Mouse (Mus musculus): ENCODE measurements around the gene Bzw2. TPM values are rescaled to one million over a fixed set of nuclear protein-coding genes. Genes with fewer than 3 reads are reported as not detected.
"Not testable (repeated sequence)": the region's sequence is repeated elsewhere in the genome, so short reads cannot be mapped to it uniquely, and the experiment has no call there.

Bzw2 gene
- 25.0 and 35.3 TPM in 2 replicates for polyA plus RNA-seq (2012; ENCODE audit: insufficient read depth, insufficient read length, missing spikeins)

- Histone ChIP-seq H3K4me3 (ENCODE audit: insufficient read depth, low read depth, low read length) (peak within 1 kb of the TSS; percentile 86), H3K4me1 (ENCODE audit: control insufficient read depth, insufficient read depth, insufficient read length, low read length) (peaks cover 5% of the 10 kb centered on the region; the same call in 1 of the 2 replicates), H3K27ac (replicated peaks; ENCODE audit: low read depth, low read length) (peak within 1 kb of the TSS; percentile 87)
These were observed at the start of gene Bzw2 for GRCm38 (mm10) chr12:36157638-36158308. Bzw2 (minus strand) TSS chr12:36158080.

GRCm38 (mm10) chr12:36207072-36207799 lies 49.4 kb upstream of the Bzw2 start:
- 0 out of 2 replicates have a peak, but pooled peaks cover 3% of the 10 kb centered on the region for H3K4me1 ChIP-seq (ENCODE audit: control insufficient read depth, insufficient read depth, insufficient read length, low read length)
- peak overlapping the region; percentile 19 for H3K4me3 ChIP-seq (ENCODE audit: insufficient read depth, low read depth, low read length)
- H3K27ac ChIP-seq (replicated peaks; ENCODE audit: low read depth, low read length) = 0 out of 2 replicates have a peak overlapping the region, but pooled peaks have one; percentile 10

- not testable (repeated sequence) for H3K4me1 ChIP-seq (ENCODE audit: control insufficient read depth, insufficient read depth, insufficient read length, low read length); H3K27ac ChIP-seq (replicated peaks; ENCODE audit: low read depth, low read length); H3K4me3 ChIP-seq (ENCODE audit: insufficient read depth, low read depth, low read length)
These were observed 47.8 kb upstream of the Bzw2 start for GRCm38 (mm10) chr12:36205579-36206119.

GRCm38 (mm10) chr12:36194976-36195375 lies 37.1 kb upstream of the Bzw2 start:
- H3K27ac ChIP-seq (replicated peaks; ENCODE audit: low read depth, low read length) = peak overlapping the region; percentile 45
- H3K4me1 ChIP-seq (ENCODE audit: control insufficient read depth, insufficient read depth, insufficient read length, low read length) = no peaks in the 10 kb centered on the region
- H3K4me3 ChIP-seq (ENCODE audit: insufficient read depth, low read depth, low read length) = no peak overlapping the region

- no peak overlapping the region for H3K4me3 ChIP-seq (ENCODE audit: insufficient read depth, low read depth, low read length)
- peaks cover 4% of the 10 kb centered on the region for H3K4me1 ChIP-seq (ENCODE audit: control insufficient read depth, insufficient read depth, insufficient read length, low read length)
- no peak overlapping the region for H3K27ac ChIP-seq (replicated peaks; ENCODE audit: low read depth, low read length)
These were observed 32.5 kb upstream of the Bzw2 start for GRCm38 (mm10) chr12:36190343-36190742.

- no peak overlapping the region for H3K27ac ChIP-seq (replicated peaks; ENCODE audit: low read depth, low read length)
- no peak overlapping the region for H3K4me3 ChIP-seq (ENCODE audit: insufficient read depth, low read depth, low read length)
These were observed 31.7 kb upstream of the Bzw2 start for GRCm38 (mm10) chr12:36189610-36190009.

GRCm38 (mm10) chr12:36187081-36187480 lies 29.2 kb upstream of the Bzw2 start:
- Histone ChIP-seq H3K4me3 (ENCODE audit: insufficient read depth, low read depth, low read length) (no peak overlapping the region), H3K27ac (replicated peaks; ENCODE audit: low read depth, low read length) (no peak overlapping the region), H3K4me1 (ENCODE audit: control insufficient read depth, insufficient read depth, insufficient read length, low read length) (peaks cover 6% of the 10 kb centered on the region)

More at GRCm38 (mm10) chr12:36189610-36190009, 31.7 kb upstream of the Bzw2 start:
- peaks cover 4% of the 10 kb centered on the region for H3K4me1 ChIP-seq (ENCODE audit: control insufficient read depth, insufficient read depth, insufficient read length, low read length)

- peaks cover 13% of the 10 kb centered on the region for H3K4me1 ChIP-seq (ENCODE audit: control insufficient read depth, insufficient read depth, insufficient read length, low read length)
- no peak overlapping the region for H3K4me3 ChIP-seq (ENCODE audit: insufficient read depth, low read depth, low read length)
- peak overlapping the region; percentile 69 for H3K27ac ChIP-seq (replicated peaks; ENCODE audit: low read depth, low read length)
These were observed 24.7 kb upstream of the Bzw2 start for GRCm38 (mm10) chr12:36182570-36182969.

- no peak overlapping the region for H3K27ac ChIP-seq (replicated peaks; ENCODE audit: low read depth, low read length)
These were observed 19.3 kb upstream of the Bzw2 start for GRCm38 (mm10) chr12:36177227-36177626.

GRCm38 (mm10) chr12:36165299-36165698 lies 7.4 kb upstream of the Bzw2 start:
- no peak overlapping the region for H3K27ac ChIP-seq (replicated peaks; ENCODE audit: low read depth, low read length)
- H3K4me1 ChIP-seq (ENCODE audit: control insufficient read depth, insufficient read depth, insufficient read length, low read length) = 0 out of 2 replicates have a peak, but pooled peaks cover 5% of the 10 kb centered on the region
- no peak overlapping the region for H3K4me3 ChIP-seq (ENCODE audit: insufficient read depth, low read depth, low read length)

More at GRCm38 (mm10) chr12:36177227-36177626, 19.3 kb upstream of the Bzw2 start:
- peaks cover 6% of the 10 kb centered on the region; the same call in 1 of the 2 replicates for H3K4me1 ChIP-seq (ENCODE audit: control insufficient read depth, insufficient read depth, insufficient read length, low read length)
- H3K4me3 ChIP-seq (ENCODE audit: insufficient read depth, low read depth, low read length) = no peak overlapping the region

- no peak overlapping the region for H3K27ac ChIP-seq (replicated peaks; ENCODE audit: low read depth, low read length)
These were observed 6.4 kb upstream of the Bzw2 start for GRCm38 (mm10) chr12:36164126-36164791.

GRCm38 (mm10) chr12:36157304-36157637 lies 609 bp downstream of the Bzw2 start:
- Histone ChIP-seq H3K4me3 (ENCODE audit: insufficient read depth, low read depth, low read length) (peak overlapping the region; percentile 86), H3K4me1 (ENCODE audit: control insufficient read depth, insufficient read depth, insufficient read length, low read length) (peaks cover 5% of the 10 kb centered on the region; the same call in 1 of the 2 replicates), H3K27ac (replicated peaks; ENCODE audit: low read depth, low read length) (peak overlapping the region; percentile 87)

More at GRCm38 (mm10) chr12:36164126-36164791, 6.4 kb upstream of the Bzw2 start:
- 0 out of 2 replicates have a peak, but pooled peaks cover 5% of the 10 kb centered on the region for H3K4me1 ChIP-seq (ENCODE audit: control insufficient read depth, insufficient read depth, insufficient read length, low read length)
- no peak overlapping the region for H3K4me3 ChIP-seq (ENCODE audit: insufficient read depth, low read depth, low read length)

GRCm38 (mm10) chr12:36156637-36157303 lies 1.1 kb downstream of the Bzw2 start, which contains the start of gene Ankmy2:
Ankmy2 (plus strand) TSS chr12:36157114.
- Histone ChIP-seq H3K4me3 (ENCODE audit: insufficient read depth, low read depth, low read length) (peak within 1 kb of the TSS; percentile 96), H3K27ac (replicated peaks; ENCODE audit: low read depth, low read length) (peak within 1 kb of the TSS; percentile 97), H3K4me1 (ENCODE audit: control insufficient read depth, insufficient read depth, insufficient read length, low read length) (peaks cover 5% of the 10 kb centered on the region; the same call in 1 of the 2 replicates)

GRCm38 (mm10) chr12:36156101-36156636 lies 1.7 kb downstream of the Bzw2 start:
- H3K27ac ChIP-seq (replicated peaks; ENCODE audit: low read depth, low read length) = peak overlapping the region; percentile 54; the same call in 1 of the 2 replicates
- peak overlapping the region; percentile 96 for H3K4me3 ChIP-seq (ENCODE audit: insufficient read depth, low read depth, low read length)
- H3K4me1 ChIP-seq (ENCODE audit: control insufficient read depth, insufficient read depth, insufficient read length, low read length) = peaks cover 5% of the 10 kb centered on the region; the same call in 1 of the 2 replicates

Measured in brown adipose tissue, adult 24 weeks (tissue).